Comparison of ENCODE assay signal across 9 mouse cellular contexts in genomic region chr15:91301366-91301765, GRCm38 (mm10).
DNase-seq lines count a peak whose midpoint lies in the region; ATAC-seq lines count a peak whose summit lies in the region.
"Had no signal": no experiment of that assay in that cellular context is flagged by ENCODE, and none has a peak within 500 bp of the region (broad histone marks: within the 10 kb centered on the region; RNA-seq: fewer than 3 reads in every experiment).

No protein-coding gene starts in this region.

- 5% methylated on average over 3 of the region's 3 CpGs for WGBS in liver, embryonic 13.5 days (ENCODE audit: insufficient replicate concordance)

- DNase-seq in A20 (ENCODE audit: low read depth, low spot score) = peak; percentile 16
- DNase-seq in adrenal gland, adult 2 months = peak; percentile 86
- peak; percentile 83 for DNase-seq in embryo, embryonic 11 days
- peak; percentile 76 to 89 for DNase-seq in gastrocnemius, postnatal 4 days (ENCODE audit: low spot score in 2 of 2)
- peak; percentile 95 for DNase-seq in kidney, postnatal 10 days
- DNase-seq in liver, embryonic 13.5 days = peak; percentile 32
- DNase-seq in ovary, postnatal 36 days (ENCODE audit: low spot score) = peak; percentile 85
- peak; percentile 51 to 63 for DNase-seq in thymus, postnatal 36 days

- no peaks in the 10 kb centered on the region for H3K4me1 ChIP-seq in liver, embryonic 13.5 days (replicated peaks)
- H3K4me1 ChIP-seq: stomach, embryonic 15.5 days had no signal

- no peak overlapping the region for H3K9ac ChIP-seq in liver, embryonic 13.5 days
- H3K9ac ChIP-seq: stomach, embryonic 15.5 days had no signal

- no peak overlapping the region for H3K27ac ChIP-seq in liver, embryonic 13.5 days
- H3K27ac ChIP-seq: stomach, embryonic 15.5 days had no signal

- no peak overlapping the region for H3K4me3 ChIP-seq in liver, embryonic 13.5 days (replicated peaks)
- H3K4me3 ChIP-seq: stomach, embryonic 15.5 days had no signal

- ATAC-seq in liver, embryonic 13.5 days (ENCODE audit: low read depth) = no peak

- H3K9me3 ChIP-seq in liver, embryonic 13.5 days (replicated peaks) = no peaks in the 10 kb centered on the region
- H3K9me3 ChIP-seq: stomach, embryonic 15.5 days had no signal

- H3K27me3 ChIP-seq in liver, embryonic 13.5 days = no peaks in the 10 kb centered on the region
- H3K27me3 ChIP-seq: stomach, embryonic 15.5 days had no signal

- H3K4me2 ChIP-seq in liver, embryonic 13.5 days = no peak overlapping the region
- H3K4me2 ChIP-seq: stomach, embryonic 15.5 days had no signal

- H3K36me3 ChIP-seq in liver, embryonic 13.5 days = no peaks in the 10 kb centered on the region
- H3K36me3 ChIP-seq: stomach, embryonic 15.5 days had no signal

Comparison
In these comparisons a context has a peak if more than half of its experiments do, and no peak if none do; other contexts are left out.
1. DNase-seq: peak in every context shown above with its lines; median percentile 95 in kidney, postnatal 10 days; 86 in adrenal gland, adult 2 months; 85 in ovary, postnatal 36 days; 83 in embryo, embryonic 11 days; 82 in gastrocnemius, postnatal 4 days; 57 in thymus, postnatal 36 days; 32 in liver, embryonic 13.5 days; 16 in A20.